Mouse (Mus musculus) kidney, postnatal 14 days (tissue): ENCODE results near the gene Akr1b7.
A peak's percentile ranks its signal among the peaks of the same experiment; 100 is the strongest.

Experiments used
- DNase-seq: peaks from one replicate; pipeline ENCODE4 v3.0.0; 2022; ENCODE audit warnings: mixed read lengths

Gene Akr1b7

GRCm38 (mm10) chr6:34441556-34442257 is 29.6 kb downstream of the Akr1b7 start:
- no peak for DNase-seq

GRCm38 (mm10) chr6:34443791-34444190 is 31.7 kb downstream of the Akr1b7 start:
- DNase-seq: peak; percentile 33

DNA sequence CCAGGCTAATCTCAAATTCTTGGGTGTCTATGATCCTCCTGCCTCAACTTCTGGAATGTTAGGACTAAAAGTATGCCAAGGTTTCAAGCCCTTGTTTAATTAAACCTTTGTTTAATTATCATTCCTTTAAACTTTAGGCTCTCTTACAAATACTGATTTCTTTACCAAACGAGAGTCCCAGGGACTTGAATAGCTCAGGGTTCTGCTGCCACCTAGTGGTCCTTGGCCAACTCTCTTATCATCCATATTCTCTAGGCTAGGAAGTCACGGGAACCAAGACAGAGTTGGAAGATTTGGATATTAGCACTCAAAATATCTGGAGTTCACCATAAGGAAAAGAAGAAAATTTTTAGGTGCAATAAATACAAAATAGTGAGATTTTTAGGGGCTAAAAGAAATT is 35.8 kb downstream of the Akr1b7 start:
- DNase-seq: peak; percentile 76

DNA sequence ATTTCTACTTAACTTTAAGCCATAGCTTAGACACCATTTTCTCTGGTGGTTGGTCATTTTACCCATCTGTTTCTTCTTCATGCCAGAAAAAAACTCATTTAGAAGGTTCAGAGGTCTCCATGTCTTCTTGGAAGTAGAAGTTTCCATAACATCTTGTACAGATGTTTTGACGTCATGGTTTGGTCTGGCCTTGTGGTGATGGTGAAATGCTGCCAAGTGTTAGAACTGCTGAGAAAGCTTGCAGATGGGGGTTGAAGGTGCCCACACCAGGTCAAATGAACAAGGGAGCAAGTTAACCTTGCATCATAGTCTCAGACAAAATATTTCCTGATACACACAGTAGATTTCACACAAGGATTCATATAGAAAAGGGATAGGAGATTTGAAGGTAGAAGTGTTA is 36.6 kb downstream of the Akr1b7 start:
- DNase-seq: no peak

- no peak for DNase-seq
These were observed 41.0 kb downstream of the Akr1b7 start for GRCm38 (mm10) chr6:34452963-34453770.

GRCm38 (mm10) chr6:34459456-34459855 is 47.3 kb downstream of the Akr1b7 start:
- no peak for DNase-seq

DNA sequence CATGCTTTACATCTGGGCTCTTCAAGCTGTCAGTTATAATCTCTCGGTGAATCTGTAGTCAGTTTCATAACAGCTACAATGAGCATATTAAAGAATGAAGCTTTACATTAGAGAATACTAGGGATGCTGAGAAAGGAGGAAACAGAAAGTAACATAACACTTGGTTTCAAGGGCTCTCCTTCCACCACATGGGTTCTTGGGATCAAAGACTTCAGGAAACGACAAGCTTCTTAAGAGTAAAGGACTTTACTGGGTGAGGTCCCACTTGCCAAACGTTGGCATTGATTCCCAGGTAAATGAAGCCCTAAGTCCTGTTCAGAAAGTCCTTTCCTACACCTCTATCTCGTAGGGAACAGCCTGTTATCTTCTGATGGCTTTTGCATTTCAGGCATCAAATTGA is 48.5 kb downstream of the Akr1b7 start:
- DNase-seq: no peak

- DNase-seq: no peak
These were observed 51.4 kb downstream of the Akr1b7 start for GRCm38 (mm10) chr6:34463582-34463981.

- DNase-seq: no peak
These were observed 59.4 kb downstream of the Akr1b7 start for GRCm38 (mm10) chr6:34471434-34472110.
